Comparison of ENCODE assay signal across 8 mouse cellular contexts in genomic region chr17:37270058-37270701, GRCm38 (mm10). TPM values are rescaled to one million over a fixed set of nuclear protein-coding genes. Genes with fewer than 3 reads are reported as not detected.
DNase-seq lines count a peak whose midpoint lies in the region; ATAC-seq lines count a peak whose summit lies in the region.

H2-M3 (plus strand) TSS chr17:37270220.

- ATAC-seq in hindbrain, embryonic 16.5 days, result peak; percentile 99

- peak within 1 kb of the TSS; percentile 54 for H3K9ac ChIP-seq in hindbrain, embryonic 16.5 days (ENCODE audit: low read depth, low read length)

- H3K9me3 ChIP-seq in hindbrain, embryonic 16.5 days (ENCODE audit: control insufficient read depth, low read length), result no peaks in the 10 kb centered on the region

- no peak within 1 kb of the TSS for H3K27ac ChIP-seq in hindbrain, embryonic 16.5 days (ENCODE audit: low read depth, low read length)
- peak within 1 kb of the TSS; percentile 91 for H3K27ac ChIP-seq in macrophage

- H3K27me3 ChIP-seq in hindbrain, embryonic 16.5 days (replicated peaks; ENCODE audit: control insufficient read depth, insufficient read depth, low read length), result no peaks in the 10 kb centered on the region

- 3% methylated on average over 26 of the region's 26 CpGs for WGBS in hindbrain, embryonic 16.5 days
- under 1% methylated on average over 26 of the region's 26 CpGs for WGBS in macrophage (ENCODE audit: missing documents)

- H3K79me2 ChIP-seq in macrophage (ENCODE audit: inconsistent target), result peaks cover 44% of the 10 kb centered on the region; the same call in 1 of the 2 replicates

- no peaks in the 10 kb centered on the region for H3K36me3 ChIP-seq in hindbrain, embryonic 16.5 days (ENCODE audit: control insufficient read depth, insufficient read depth, low read length)
- H3K36me3 ChIP-seq in macrophage (ENCODE audit: inconsistent target), result peaks cover 18% of the 10 kb centered on the region; the same call in 1 of the 2 replicates

- no peaks in the 10 kb centered on the region for H3K4me1 ChIP-seq in hindbrain, embryonic 16.5 days (ENCODE audit: control insufficient read depth, insufficient read depth, low read depth, low read length)

- peak; percentile 66 for DNase-seq in WW6 (ENCODE audit: low read depth, low spot score)
- peak; percentile 83 to 87 for DNase-seq in cerebellum, postnatal 4 days (ENCODE audit: low spot score in 2 of 2)
- DNase-seq in gastrocnemius, adult 18-20 months (ENCODE audit: low spot score), result peak; percentile 95
- peak; percentile 91 to 95 for DNase-seq in left cerebral cortex, adult 18-20 months (ENCODE audit: low spot score in 2 of 2)
- peak; percentile 89 for DNase-seq in right cerebral cortex, adult 18-20 months
- peak; percentile 50 for DNase-seq in urinary bladder, postnatal 10 days (ENCODE audit: low spot score)

- peak within 1 kb of the TSS; percentile 94 for H3K4me2 ChIP-seq in hindbrain, embryonic 16.5 days (ENCODE audit: low read length)

- H3K4me3 ChIP-seq in hindbrain, embryonic 16.5 days (ENCODE audit: low read length), result peak within 1 kb of the TSS; percentile 54
- peak within 1 kb of the TSS; percentile 96 for H3K4me3 ChIP-seq in macrophage (ENCODE audit: inconsistent target)

RNA-seq across cellular contexts. Expression of gene H2-M3, which starts in this region (rescaled TPM):
- 1 to 10 TPM in 1 of 2 experiments, under 1 TPM in 1; 0.94 to 1.9 TPM for total RNA-seq in gastrocnemius, adult 18-20 months (2021)
- polyA plus RNA-seq in hindbrain, embryonic 16.5 days (2015; fragmentation: Nextera tagmentation; extraction: Ambion mirVana), result 1.5 and 1.6 TPM in 2 replicates
- 1 to 10 TPM; 3.8 to 4.6 TPM for total RNA-seq in left cerebral cortex, adult 18-20 months (2021)
- 100 to 1,000 TPM in 7 of 26 experiments, 10 to 100 TPM in 19; 36.2 to 133 (median 81.0) TPM for total RNA-seq in macrophage (2018; cell fraction: chromatin; rRNA removed)
- total RNA-seq in macrophage (2018; cell fraction: cytosol; rRNA removed), result 100 to 1,000 TPM in 13 of 26 experiments, 10 to 100 TPM in 13; 39.4 to 139 (median 82.6) TPM
- 100 to 1,000 TPM in 16 of 26 experiments, 10 to 100 TPM in 10; 52.3 to 210 (median 111) TPM for total RNA-seq in macrophage (2018; cell fraction: nucleus; rRNA removed)
- 27.9 to 59.9 TPM (median 48.4 TPM) in 3 replicates for polyA plus RNA-seq in macrophage (2018)

Comparison
In these comparisons a context has a peak if more than half of its experiments do, and no peak if none do; other contexts are left out.
1. RNA of gene H2-M3 (polyA plus RNA-seq): 27.9 to 59.9 TPM in macrophage; 1.5 to 1.6 TPM in hindbrain, embryonic 16.5 days; every median in the first group is over 10 times any median in the second.
2. Peak in every context shown above with its lines, with median percentiles within 50 percentile points of each other: DNase-seq.